In genomic region chr17:45516488-45516887, GRCm38 (mm10) we compare ENCODE assay signal across 8 mouse cellular contexts. TPM values are rescaled to one million over a fixed set of nuclear protein-coding genes. Genes with fewer than 3 reads are reported as not detected.
A peak's percentile ranks its signal among the peaks of the same experiment; 100 is the strongest.
DNase-seq lines count a peak whose midpoint lies in the region; ATAC-seq and TF ChIP-seq lines count a peak whose summit lies in the region.

No protein-coding gene starts in this region.

- no peak overlapping the region for H3K27ac ChIP-seq in limb, embryonic 14.5 days (replicated peaks; ENCODE audit: low read depth, low read length)

- no peak overlapping the region for H3K4me2 ChIP-seq in limb, embryonic 14.5 days (replicated peaks; ENCODE audit: low read depth, low read length, severe bottlenecking)

- ATAC-seq in common myeloid progenitor, adult 5-6 weeks (replicated peaks; ENCODE audit: low read depth, poor library complexity, severe bottlenecking), result peak; percentile 75
- ATAC-seq in limb, embryonic 14.5 days (ENCODE audit: low FRiP score, low read depth), result no peak; the same call in 1 of the 2 replicates

- peak; percentile 82 for DNase-seq in 416B (ENCODE audit: low read depth)
- peak; percentile 74 for DNase-seq in adipocyte (ENCODE audit: low spot score)
- peak; percentile 66 for DNase-seq in gastrocnemius, postnatal 14 days
- DNase-seq in kidney, adult 8-10 months, result peak; percentile 49 to 85
- DNase-seq in limb, embryonic 14.5 days (ENCODE audit: low spot score), result peak; percentile 83
- peak; percentile 56 to 73 for DNase-seq in natural killer cell, adult 2 months (ENCODE audit: low spot score in 2 of 2)
- peak; percentile 63 to 89 for DNase-seq in spleen, postnatal 4 days (ENCODE audit: low spot score in 2 of 2)

- no peak for TF ChIP-seq POLR2A in limb, embryonic 14.5 days (IDR thresholded peaks at IDR 0.05; ENCODE audit: borderline replicate concordance, extremely low read depth, insufficient read depth, insufficient read length)

- H3K9me3 ChIP-seq in limb, embryonic 14.5 days (ENCODE audit: control insufficient read depth, low read length), result no peaks in the 10 kb centered on the region

- H3K9ac ChIP-seq in limb, embryonic 14.5 days (ENCODE audit: low read depth, low read length, severe bottlenecking), result no peak overlapping the region

- peaks cover 42% of the 10 kb centered on the region for H3K36me3 ChIP-seq in limb, embryonic 14.5 days (ENCODE audit: control insufficient read depth, insufficient read depth, low read length)

- H3K27me3 ChIP-seq in limb, embryonic 14.5 days (ENCODE audit: control insufficient read depth, insufficient read depth, low read length), result no peaks in the 10 kb centered on the region

- 46% methylated on average over 8 of the region's 8 CpGs for WGBS in limb, embryonic 14.5 days

- no peaks in the 10 kb centered on the region for H3K4me1 ChIP-seq in limb, embryonic 14.5 days (ENCODE audit: control insufficient read depth, insufficient read depth, low read length)

- H3K4me3 ChIP-seq in limb, embryonic 14.5 days (replicated peaks; ENCODE audit: low read length), result no peak overlapping the region

- intact Hi-C loops in gastrocnemius, postnatal 14 days (cut with DNase I; ENCODE audit: low total_unique reads), result no loop called here

RNA-seq across cellular contexts. Expression of gene Tcte1, which starts 6.7 kb away (rescaled TPM):
- total RNA-seq in common myeloid progenitor, adult 5-6 weeks (2017), result not detected in 2 replicates
- not detected for total RNA-seq in gastrocnemius, postnatal 14 days (2021)
- 0.04 TPM in 1 of 2 replicates, not detected in the other for polyA plus RNA-seq in limb, embryonic 14.5 days (2012; rRNA removed)
- 0.74 and 0.90 TPM in 2 replicates for polyA plus RNA-seq in limb, embryonic 14.5 days (2014; fragmentation: Nextera tagmentation; extraction: Ambion mirVana)

RNA-seq across cellular contexts. Expression of gene Aars2, which starts 9.8 kb away (rescaled TPM):
- 11.1 and 11.4 TPM in 2 replicates for total RNA-seq in common myeloid progenitor, adult 5-6 weeks (2017)
- total RNA-seq in gastrocnemius, postnatal 14 days (2021), result 10 to 100 TPM; 15.0 to 16.0 TPM
- polyA plus RNA-seq in limb, embryonic 14.5 days (2012; rRNA removed), result 20.8 and 22.2 TPM in 2 replicates
- polyA plus RNA-seq in limb, embryonic 14.5 days (2014; fragmentation: Nextera tagmentation; extraction: Ambion mirVana), result 13.0 and 15.4 TPM in 2 replicates

RNA-seq across cellular contexts. Expression of gene Tmem151b, which starts 33.0 kb away (rescaled TPM):
- 0.53 TPM in 1 of 2 replicates, not detected in the other for total RNA-seq in common myeloid progenitor, adult 5-6 weeks (2017)
- total RNA-seq in gastrocnemius, postnatal 14 days (2021), result under 1 TPM in 1 of 2 experiments, not detected in 1; 0.06 TPM
- polyA plus RNA-seq in limb, embryonic 14.5 days (2012; rRNA removed), result 6.1 and 9.3 TPM in 2 replicates
- polyA plus RNA-seq in limb, embryonic 14.5 days (2014; fragmentation: Nextera tagmentation; extraction: Ambion mirVana), result 2.9 and 4.7 TPM in 2 replicates

RNA-seq across cellular contexts. Expression of gene Nfkbie, which starts 39.0 kb away (rescaled TPM):
- total RNA-seq in common myeloid progenitor, adult 5-6 weeks (2017), result 10.1 and 11.0 TPM in 2 replicates
- total RNA-seq in gastrocnemius, postnatal 14 days (2021), result 1 to 10 TPM; 1.1 to 1.4 TPM
- polyA plus RNA-seq in limb, embryonic 14.5 days (2012; rRNA removed), result 3.6 and 4.3 TPM in 2 replicates
- 4.0 and 6.6 TPM in 2 replicates for polyA plus RNA-seq in limb, embryonic 14.5 days (2014; fragmentation: Nextera tagmentation; extraction: Ambion mirVana)

RNA-seq across cellular contexts. Expression of gene Spats1, which starts 41.3 kb away (rescaled TPM):
- 1.6 TPM in 1 of 2 replicates, not detected in the other for total RNA-seq in common myeloid progenitor, adult 5-6 weeks (2017)
- total RNA-seq in gastrocnemius, postnatal 14 days (2021), result under 1 TPM in 1 of 2 experiments, not detected in 1; 0.20 TPM
- 0.29 and 0.44 TPM in 2 replicates for polyA plus RNA-seq in limb, embryonic 14.5 days (2012; rRNA removed)
- polyA plus RNA-seq in limb, embryonic 14.5 days (2014; fragmentation: Nextera tagmentation; extraction: Ambion mirVana), result 0.39 and 0.62 TPM in 2 replicates
